Mouse (Mus musculus): ENCODE results near the gene Agpat3. TPM values are rescaled to one million over a fixed set of nuclear protein-coding genes. Genes with fewer than 3 reads are reported as not detected.

Gene Agpat3
- polyA plus RNA-seq, 1 experiment, result 95.0 TPM

DNA sequence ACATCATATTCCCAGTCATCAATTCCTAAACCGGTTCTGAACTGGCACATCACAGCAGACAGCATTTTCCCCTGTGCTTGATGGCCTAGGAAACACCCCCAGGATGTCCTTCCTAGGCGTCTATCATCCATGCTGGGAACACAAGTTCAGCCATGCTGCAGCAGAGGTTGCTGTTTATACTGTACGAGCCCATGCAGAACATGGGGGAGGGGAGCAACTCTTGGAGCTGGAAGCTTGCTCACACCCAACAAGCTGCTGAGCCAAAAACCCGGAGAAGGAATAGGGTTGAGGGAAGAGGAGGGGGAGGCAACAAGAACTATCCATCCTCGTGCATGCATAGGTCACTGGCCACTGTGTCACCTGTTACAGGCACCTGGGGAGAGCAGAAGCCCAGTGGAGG, 92.0 kb downstream of the Agpat3 start:
- Histone ChIP-seq H3K36me3 (ENCODE audit: control insufficient read depth, insufficient read depth) (no peaks in the 10 kb centered on the region), H3K27me3 (ENCODE audit: control insufficient read depth, insufficient read depth, insufficient read length) (peaks cover 9% of the 10 kb centered on the region), H3ac (ENCODE audit: control insufficient read depth, insufficient read length, low read depth) (no peak overlapping the region), H3K79me3 (ENCODE audit: low read depth) (no peaks in the 10 kb centered on the region), H3K79me2 (ENCODE audit: control insufficient read depth, insufficient read depth) (no peaks in the 10 kb centered on the region), H3K4me3 (ENCODE audit: insufficient read depth, poor library complexity, severe bottlenecking) (no peak overlapping the region)
- TF ChIP-seq USF1 (IDR thresholded peaks at IDR 0.05; ENCODE audit: low read depth) (no peak), CEBPB (IDR thresholded peaks at IDR 0.05; ENCODE audit: low read depth) (no peak), FOSL1 (IDR thresholded peaks at IDR 0.05; ENCODE audit: insufficient read depth, low read length, poor library complexity, severe bottlenecking) (no peak), CTCF (IDR thresholded peaks at IDR 0.05; ENCODE audit: control insufficient read depth, insufficient read depth, insufficient read length) (no peak), MAX (IDR thresholded peaks at IDR 0.05) (no peak), MYOG (IDR thresholded peaks at IDR 0.05; ENCODE audit: control insufficient read depth, extremely low read depth, insufficient read length) (no peak), MYOD1 (IDR thresholded peaks at IDR 0.05; ENCODE audit: control insufficient read depth, insufficient read length, low read depth) (no peak)

DNA sequence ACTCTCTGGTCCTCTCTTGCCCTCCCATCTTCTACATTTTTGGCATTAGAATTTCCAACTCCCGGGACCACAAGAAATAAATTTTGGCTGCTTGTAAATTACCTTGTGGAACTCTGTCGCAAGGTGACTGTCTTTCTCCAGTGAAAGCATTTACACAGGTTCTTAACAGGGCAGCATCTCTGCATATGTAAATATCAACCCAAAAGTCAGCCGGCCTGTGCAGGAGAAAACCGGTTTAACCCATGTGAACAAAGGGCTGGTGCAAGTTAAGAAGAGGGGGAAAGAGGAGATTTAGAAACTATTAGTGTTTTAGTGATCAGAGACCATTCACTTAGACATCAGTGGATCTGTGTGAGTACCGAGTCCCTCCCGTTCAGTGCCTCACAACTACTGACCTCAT, 92.6 kb downstream of the Agpat3 start:
- Histone ChIP-seq H3K36me3 (ENCODE audit: control insufficient read depth, insufficient read depth) (no peaks in the 10 kb centered on the region), H3ac (ENCODE audit: control insufficient read depth, insufficient read length, low read depth) (no peak overlapping the region), H3K27me3 (ENCODE audit: control insufficient read depth, insufficient read depth, insufficient read length) (peaks cover 9% of the 10 kb centered on the region), H3K79me3 (ENCODE audit: low read depth) (no peaks in the 10 kb centered on the region), H3K79me2 (ENCODE audit: control insufficient read depth, insufficient read depth) (no peaks in the 10 kb centered on the region), H3K4me3 (ENCODE audit: insufficient read depth, poor library complexity, severe bottlenecking) (no peak overlapping the region)
- TF ChIP-seq MYOG (IDR thresholded peaks at IDR 0.05; ENCODE audit: control insufficient read depth, extremely low read depth, insufficient read length), result no peak
- no peak for TF ChIP-seq FOSL1 (IDR thresholded peaks at IDR 0.05; ENCODE audit: insufficient read depth, low read length, poor library complexity, severe bottlenecking)
- TF ChIP-seq USF1 (IDR thresholded peaks at IDR 0.05; ENCODE audit: low read depth), result no peak
- TF ChIP-seq MYOD1 (IDR thresholded peaks at IDR 0.05; ENCODE audit: control insufficient read depth, insufficient read length, low read depth), result no peak
- TF ChIP-seq MAX (IDR thresholded peaks at IDR 0.05), result no peak
- no peak for TF ChIP-seq CTCF (IDR thresholded peaks at IDR 0.05; ENCODE audit: control insufficient read depth, insufficient read depth, insufficient read length)
- TF ChIP-seq CEBPB (IDR thresholded peaks at IDR 0.05; ENCODE audit: low read depth), result no peak

DNA sequence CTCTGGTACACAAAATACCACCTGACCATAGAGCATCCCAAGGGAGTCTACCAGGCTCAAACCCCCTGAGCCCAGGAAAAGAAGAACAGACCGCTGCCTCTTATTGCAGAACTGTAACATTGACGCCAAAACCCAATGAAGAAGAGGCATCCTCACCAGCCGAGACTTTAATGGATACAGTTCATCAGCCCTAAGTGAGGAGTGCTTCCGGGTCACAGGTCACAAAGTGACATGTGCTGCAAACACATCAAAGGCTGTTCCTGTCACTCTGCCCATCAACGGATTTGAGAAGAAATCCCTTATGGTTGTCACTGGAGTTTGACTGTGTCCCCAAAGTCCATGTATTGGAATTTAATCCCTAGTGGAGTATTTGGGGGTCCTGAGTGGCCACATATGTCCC, 93.1 kb downstream of the Agpat3 start:
- H3ac ChIP-seq (ENCODE audit: control insufficient read depth, insufficient read length, low read depth), result no peak overlapping the region
- peaks cover 9% of the 10 kb centered on the region for H3K27me3 ChIP-seq (ENCODE audit: control insufficient read depth, insufficient read depth, insufficient read length)
- H3K79me2 ChIP-seq (ENCODE audit: control insufficient read depth, insufficient read depth), result no peaks in the 10 kb centered on the region
- no peaks in the 10 kb centered on the region for H3K79me3 ChIP-seq (ENCODE audit: low read depth)
- no peak for TF ChIP-seq MAX (IDR thresholded peaks at IDR 0.05)
- no peak for TF ChIP-seq MYOD1 (IDR thresholded peaks at IDR 0.05; ENCODE audit: control insufficient read depth, insufficient read length, low read depth)
- TF ChIP-seq FOSL1 (IDR thresholded peaks at IDR 0.05; ENCODE audit: insufficient read depth, low read length, poor library complexity, severe bottlenecking), result no peak
- TF ChIP-seq CTCF (IDR thresholded peaks at IDR 0.05; ENCODE audit: control insufficient read depth, insufficient read depth, insufficient read length), result no peak
- TF ChIP-seq USF1 (IDR thresholded peaks at IDR 0.05; ENCODE audit: low read depth), result no peak
- TF ChIP-seq CEBPB (IDR thresholded peaks at IDR 0.05; ENCODE audit: low read depth), result no peak
- no peak for TF ChIP-seq MYOG (IDR thresholded peaks at IDR 0.05; ENCODE audit: control insufficient read depth, extremely low read depth, insufficient read length)
- no peak overlapping the region for H3K4me3 ChIP-seq (ENCODE audit: insufficient read depth, poor library complexity, severe bottlenecking)
- H3K36me3 ChIP-seq (ENCODE audit: control insufficient read depth, insufficient read depth), result no peaks in the 10 kb centered on the region

DNA sequence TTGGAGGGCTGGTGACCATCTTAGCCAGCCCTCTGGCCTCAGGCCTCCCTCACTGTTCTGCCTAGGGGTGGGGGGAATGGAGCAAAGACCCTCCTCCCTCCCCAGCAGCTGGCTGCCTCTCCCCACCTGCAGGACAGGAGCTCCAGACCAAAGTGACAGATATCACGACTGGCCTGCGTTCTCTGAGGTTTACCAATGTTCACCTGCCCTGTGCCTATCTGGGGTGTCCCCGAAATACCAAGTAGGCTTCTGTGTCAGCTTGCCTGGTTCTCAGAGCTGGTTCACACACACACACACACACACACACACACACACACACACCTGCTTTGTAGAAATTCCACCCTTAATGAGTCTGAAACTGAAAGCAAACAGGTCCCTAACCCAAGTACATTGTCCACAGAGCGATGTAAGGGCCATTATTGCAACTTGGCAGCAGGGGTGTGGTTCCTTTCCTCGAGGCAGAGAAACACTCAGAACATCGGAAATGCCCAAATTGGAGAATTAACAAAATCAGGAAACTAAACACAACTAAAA, 94.1 kb downstream of the Agpat3 start:
- no peaks in the 10 kb centered on the region for H3K79me2 ChIP-seq (ENCODE audit: control insufficient read depth, insufficient read depth)
- no peak overlapping the region for H3K4me3 ChIP-seq (ENCODE audit: insufficient read depth, poor library complexity, severe bottlenecking)
- peaks cover 13% of the 10 kb centered on the region for H3K27me3 ChIP-seq (ENCODE audit: control insufficient read depth, insufficient read depth, insufficient read length)
- H3K36me3 ChIP-seq (ENCODE audit: control insufficient read depth, insufficient read depth), result no peaks in the 10 kb centered on the region
- no peak for TF ChIP-seq CTCF (IDR thresholded peaks at IDR 0.05; ENCODE audit: control insufficient read depth, insufficient read depth, insufficient read length)
- no peak for TF ChIP-seq MYOG (IDR thresholded peaks at IDR 0.05; ENCODE audit: control insufficient read depth, extremely low read depth, insufficient read length)
- H3K79me3 ChIP-seq (ENCODE audit: low read depth), result no peaks in the 10 kb centered on the region
- no peak overlapping the region for H3ac ChIP-seq (ENCODE audit: control insufficient read depth, insufficient read length, low read depth)

DNA sequence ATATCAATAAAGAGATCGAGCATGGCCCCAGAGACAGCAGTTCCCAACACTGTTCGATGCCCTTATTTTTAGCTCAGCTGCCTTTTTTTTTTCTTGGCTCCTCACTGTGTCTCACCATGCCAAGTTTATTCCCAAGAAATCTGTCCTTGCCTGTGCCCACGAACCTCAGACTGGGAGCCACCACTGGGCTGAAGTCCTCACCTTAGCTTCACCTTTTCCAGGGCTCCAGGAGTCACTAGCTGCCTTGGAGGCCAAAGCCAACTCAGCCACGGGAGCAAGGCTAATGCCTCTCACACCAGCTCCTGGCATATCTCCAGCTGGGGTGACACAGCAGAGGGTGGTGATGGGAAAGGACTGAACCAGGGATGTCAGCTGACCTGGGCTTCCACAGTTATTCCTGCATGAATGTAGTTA, 96.6 kb downstream of the Agpat3 start:
- H3K79me3 ChIP-seq (ENCODE audit: low read depth), result no peaks in the 10 kb centered on the region
- H3K4me3 ChIP-seq (ENCODE audit: insufficient read depth, poor library complexity, severe bottlenecking), result no peak overlapping the region
- no peaks in the 10 kb centered on the region for H3K36me3 ChIP-seq (ENCODE audit: control insufficient read depth, insufficient read depth)
- TF ChIP-seq FOSL1 (IDR thresholded peaks at IDR 0.05; ENCODE audit: insufficient read depth, low read length, poor library complexity, severe bottlenecking) (no peak), MAX (IDR thresholded peaks at IDR 0.05) (no peak), MYOG (IDR thresholded peaks at IDR 0.05; ENCODE audit: control insufficient read depth, extremely low read depth, insufficient read length) (no peak)
- no peak overlapping the region for H3ac ChIP-seq (ENCODE audit: control insufficient read depth, insufficient read length, low read depth)
- peaks cover 14% of the 10 kb centered on the region for H3K27me3 ChIP-seq (ENCODE audit: control insufficient read depth, insufficient read depth, insufficient read length)
- H3K79me2 ChIP-seq (ENCODE audit: control insufficient read depth, insufficient read depth), result no peaks in the 10 kb centered on the region

DNA sequence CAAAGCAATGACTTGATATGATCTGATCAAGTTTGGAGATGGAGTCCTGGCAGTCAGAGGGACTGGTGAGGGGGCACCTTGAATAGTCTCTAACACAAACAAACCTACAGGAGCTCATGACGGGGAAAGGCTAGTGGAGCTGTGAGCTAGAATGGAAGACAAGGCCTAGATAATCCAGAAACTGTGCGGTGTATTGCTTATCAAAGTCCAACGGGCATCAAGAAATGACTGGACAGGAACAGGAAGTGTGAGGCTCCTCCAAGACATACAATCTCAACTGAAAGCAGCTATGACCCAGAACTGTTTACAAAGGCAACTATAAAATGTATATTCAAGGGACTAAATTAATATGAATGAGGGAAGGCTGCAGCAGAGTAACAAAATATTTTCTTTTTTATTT, 105.1 kb downstream of the Agpat3 start:
- Histone ChIP-seq H3K36me3 (ENCODE audit: control insufficient read depth, insufficient read depth) (peaks cover 4% of the 10 kb centered on the region), H3K4me3 (ENCODE audit: insufficient read depth, poor library complexity, severe bottlenecking) (no peak overlapping the region), H3K27me3 (ENCODE audit: control insufficient read depth, insufficient read depth, insufficient read length) (peaks cover 4% of the 10 kb centered on the region), H3K79me3 (ENCODE audit: low read depth) (peaks cover 17% of the 10 kb centered on the region), H3ac (ENCODE audit: control insufficient read depth, insufficient read length, low read depth) (no peak overlapping the region), H3K79me2 (ENCODE audit: control insufficient read depth, insufficient read depth) (peaks cover 21% of the 10 kb centered on the region)
- TF ChIP-seq CEBPB (IDR thresholded peaks at IDR 0.05; ENCODE audit: low read depth) (no peak), MYOG (IDR thresholded peaks at IDR 0.05; ENCODE audit: control insufficient read depth, extremely low read depth, insufficient read length) (no peak), MAX (IDR thresholded peaks at IDR 0.05) (no peak), CTCF (IDR thresholded peaks at IDR 0.05; ENCODE audit: control insufficient read depth, insufficient read depth, insufficient read length) (no peak), USF1 (IDR thresholded peaks at IDR 0.05; ENCODE audit: low read depth) (no peak), FOSL1 (IDR thresholded peaks at IDR 0.05; ENCODE audit: insufficient read depth, low read length, poor library complexity, severe bottlenecking) (no peak), MYOD1 (IDR thresholded peaks at IDR 0.05; ENCODE audit: control insufficient read depth, insufficient read length, low read depth) (no peak)

All from C2C12 (cell line).